Mouse (Mus musculus): Measurements from ENCODE around the gene Nrp2.

Gene Nrp2

GRCm38 (mm10) chr1:62782573-62782972 is 79.5 kb downstream of the Nrp2 start:
- no peak for DNase-seq (ENCODE audit: low read depth, low spot score)

DNA sequence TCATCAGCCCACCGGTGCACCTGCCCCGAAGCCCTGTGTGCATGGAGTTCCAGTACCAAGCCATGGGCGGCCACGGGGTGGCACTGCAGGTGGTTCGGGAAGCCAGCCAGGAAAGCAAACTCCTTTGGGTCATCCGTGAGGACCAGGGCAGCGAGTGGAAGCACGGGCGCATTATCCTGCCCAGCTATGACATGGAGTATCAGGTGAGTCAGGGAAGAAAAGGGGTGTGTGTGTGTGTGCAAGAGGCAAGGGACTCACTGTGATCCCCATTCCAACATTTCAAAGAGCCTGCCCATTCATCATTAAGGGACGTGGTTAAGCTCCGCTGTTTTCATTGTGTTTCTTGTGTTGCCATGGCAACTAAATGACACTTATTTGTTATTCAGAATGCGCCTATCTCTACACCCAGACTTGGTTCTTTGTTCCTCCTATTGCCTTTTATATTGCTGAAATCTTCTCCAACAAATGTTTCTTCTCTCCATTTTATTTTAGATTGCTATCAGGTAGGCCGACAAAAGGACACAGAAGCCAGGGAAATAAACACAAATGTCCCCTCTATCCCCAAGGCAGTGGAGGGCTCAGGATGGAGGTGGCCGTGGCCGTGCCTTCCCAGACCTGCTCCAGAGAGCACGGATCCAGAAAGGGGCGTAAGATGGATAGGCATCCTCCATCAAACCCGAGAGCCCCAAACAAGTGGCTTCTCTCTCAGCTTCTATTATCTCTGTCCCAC is 80.4 kb downstream of the Nrp2 start:
- no peak for DNase-seq (ENCODE audit: low read depth, low spot score)

- DNase-seq (ENCODE audit: low read depth, low spot score) = no peak
Observed at GRCm38 (mm10) chr1:62784084-62784392, 81.0 kb downstream of the Nrp2 start.

GRCm38 (mm10) chr1:62786255-62786654 is 83.2 kb downstream of the Nrp2 start:
- DNase-seq (ENCODE audit: low read depth, low spot score) = peak; percentile 43

DNA sequence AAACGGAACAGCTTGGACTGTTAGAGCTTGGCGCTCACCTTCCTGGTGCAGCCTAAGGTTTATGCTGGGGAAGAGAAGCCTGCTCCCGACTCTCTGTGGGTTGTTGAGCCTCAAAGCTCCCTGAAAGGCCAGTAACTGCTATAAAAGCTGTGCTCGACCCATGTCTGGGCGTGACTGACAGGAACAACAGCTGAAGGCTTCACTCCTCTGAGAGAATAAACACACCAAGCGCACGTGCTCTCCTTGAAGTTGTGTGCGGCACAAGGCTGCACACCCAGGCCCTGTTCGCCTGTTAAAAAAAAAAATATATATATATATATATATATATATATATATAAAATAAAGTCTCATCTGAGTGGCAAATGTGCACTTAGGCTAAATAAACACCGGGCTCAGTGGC is 84.5 kb downstream of the Nrp2 start:
- no peak for DNase-seq (ENCODE audit: low read depth, low spot score)

GRCm38 (mm10) chr1:62794223-62794895 is 91.3 kb downstream of the Nrp2 start:
- no peak for DNase-seq (ENCODE audit: low read depth, low spot score)

DNA sequence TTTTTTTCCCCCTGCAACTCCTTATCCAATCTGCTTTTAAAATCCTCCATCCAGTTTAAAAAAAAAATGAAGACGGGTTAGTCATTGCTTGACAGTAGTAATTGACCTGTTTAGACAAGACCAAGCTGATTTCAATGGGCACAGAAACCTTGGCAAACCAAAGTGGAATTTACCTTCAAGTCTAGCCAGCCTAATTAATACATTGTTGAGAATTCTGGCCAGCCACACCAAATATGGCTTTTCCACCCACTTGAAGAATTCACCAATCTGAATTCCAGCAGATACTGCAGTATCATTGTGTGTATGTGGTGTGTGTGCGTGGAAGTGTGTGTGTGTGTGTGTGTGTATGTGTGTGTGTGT is 91.8 kb downstream of the Nrp2 start:
- DNase-seq (ENCODE audit: low read depth, low spot score) = no peak

DNA sequence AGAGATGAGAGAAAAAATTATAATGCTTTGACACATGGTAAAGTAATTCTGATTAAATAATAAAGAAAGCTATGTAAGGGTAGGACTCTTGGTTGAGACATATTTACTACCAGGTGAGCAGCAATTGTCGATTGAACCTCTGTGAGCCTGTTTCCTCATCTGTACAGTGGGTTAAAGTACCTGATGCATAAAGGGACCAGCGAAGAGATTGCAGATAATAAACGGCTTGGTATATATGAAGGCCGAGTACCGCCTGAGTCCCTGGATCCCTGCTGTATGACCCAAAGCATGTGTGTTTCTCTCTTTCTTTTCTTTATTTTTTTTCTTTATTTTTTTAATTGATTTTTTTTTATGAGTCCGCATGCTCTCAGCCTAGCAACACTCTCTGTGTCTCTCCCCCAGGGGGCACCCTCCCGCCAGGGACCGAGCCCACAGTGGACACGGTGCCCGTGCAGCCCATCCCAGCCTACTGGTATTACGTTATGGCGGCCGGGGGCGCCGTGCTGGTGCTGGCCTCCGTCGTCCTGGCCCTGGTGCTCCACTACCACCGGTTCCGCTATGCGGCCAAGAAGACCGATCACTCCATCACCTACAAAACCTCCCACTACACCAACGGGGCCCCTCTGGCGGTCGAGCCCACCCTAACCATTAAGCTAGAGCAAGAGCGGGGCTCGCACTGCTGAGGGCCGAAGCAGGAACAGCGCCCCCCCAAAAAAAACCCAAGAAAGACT is 92.4 kb downstream of the Nrp2 start:
- DNase-seq (ENCODE audit: low read depth, low spot score) = no peak

GRCm38 (mm10) chr1:62796038-62796647 is 93.1 kb downstream of the Nrp2 start:
- no peak for DNase-seq (ENCODE audit: low read depth, low spot score)

DNA sequence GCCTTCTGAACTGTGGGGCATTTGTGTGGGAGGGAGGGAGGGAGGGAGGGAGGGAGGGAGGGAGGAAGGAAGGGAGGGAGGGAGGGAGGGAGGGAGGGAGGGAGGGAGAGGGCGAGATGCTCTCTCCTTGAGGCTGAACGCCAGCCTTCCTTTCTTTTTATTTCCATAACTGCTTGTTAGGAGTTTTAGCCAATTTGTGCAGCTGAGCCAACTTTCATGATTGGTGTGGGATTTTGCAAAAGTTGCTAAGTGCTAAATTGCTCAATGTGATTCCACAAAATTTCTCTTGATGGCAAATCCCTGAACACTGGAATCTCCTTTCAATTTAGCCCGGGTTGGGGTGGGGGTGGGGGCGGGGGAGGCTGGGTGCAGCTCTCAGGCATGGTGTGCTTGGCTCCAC is 96.3 kb downstream of the Nrp2 start:
- DNase-seq (ENCODE audit: low read depth, low spot score) = no peak

GRCm38 (mm10) chr1:62800351-62800750 is 97.3 kb downstream of the Nrp2 start:
- no peak for DNase-seq (ENCODE audit: low read depth, low spot score)

DNA sequence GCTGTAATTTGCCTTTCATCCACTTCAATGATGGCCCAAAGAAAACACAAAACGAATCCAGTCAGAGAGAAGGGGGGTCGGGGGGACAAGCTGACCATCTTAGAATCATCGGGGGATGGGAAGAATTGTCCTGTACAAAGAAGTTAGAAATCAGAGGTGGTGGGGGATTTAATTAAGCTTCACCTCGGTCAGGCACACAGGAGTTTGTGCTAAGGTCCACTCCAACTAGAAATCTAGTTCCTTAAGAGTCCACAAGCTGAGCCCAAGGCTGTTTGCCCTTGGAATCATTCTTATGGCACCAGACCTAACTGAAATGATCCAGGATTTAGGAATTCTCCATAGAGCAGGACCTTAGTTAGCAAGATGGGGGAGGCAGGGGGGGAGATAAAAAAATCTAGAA is 98.3 kb downstream of the Nrp2 start:
- no peak for DNase-seq (ENCODE audit: low read depth, low spot score)

DNA sequence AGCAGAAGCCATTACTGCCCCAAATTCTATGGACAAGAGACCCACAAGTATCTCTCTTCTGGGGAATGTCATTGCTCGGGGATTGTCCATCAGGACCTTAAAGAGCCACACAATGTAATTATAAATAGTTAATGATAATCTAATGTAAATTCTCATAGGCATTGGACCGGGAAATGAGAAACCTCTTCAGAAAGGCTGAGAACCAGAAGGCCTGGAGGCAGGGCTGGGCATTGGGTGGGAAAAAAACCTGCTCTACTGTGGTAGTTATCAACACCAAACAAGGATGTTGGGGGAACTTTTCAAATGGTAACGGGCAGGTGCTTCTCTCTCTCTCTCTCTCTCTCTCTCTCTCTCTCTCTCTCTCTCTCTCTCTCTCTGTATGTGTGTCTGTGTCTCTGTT is 98.8 kb downstream of the Nrp2 start:
- DNase-seq (ENCODE audit: low read depth, low spot score) = no peak

GRCm38 (mm10) chr1:62803544-62803943 is 100.5 kb downstream of the Nrp2 start:
- DNase-seq (ENCODE audit: low read depth, low spot score) = no peak

DNA sequence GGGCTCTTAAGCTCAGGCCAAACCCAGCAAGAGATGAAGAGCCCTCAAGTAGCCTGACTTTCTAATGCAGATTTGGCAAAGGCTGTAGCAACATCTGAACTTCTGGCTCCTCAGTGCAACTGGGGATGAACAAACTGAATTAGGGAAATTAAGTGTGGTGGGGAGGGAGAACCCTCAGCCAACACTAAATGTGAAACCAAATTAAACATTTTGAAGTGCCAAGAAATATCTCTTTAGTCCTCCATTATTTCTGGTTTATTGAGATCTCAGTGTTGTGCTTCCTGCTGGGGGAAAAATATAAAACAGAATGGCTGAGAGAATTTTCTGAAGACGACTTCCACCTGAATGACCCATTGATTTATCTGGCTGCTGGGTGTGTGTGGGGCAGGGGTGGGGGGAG is 102.9 kb downstream of the Nrp2 start:
- DNase-seq (ENCODE audit: low read depth, low spot score) = no peak

GRCm38 (mm10) chr1:62808395-62808794 is 105.3 kb downstream of the Nrp2 start:
- DNase-seq (ENCODE audit: low read depth, low spot score) = no peak

DNA sequence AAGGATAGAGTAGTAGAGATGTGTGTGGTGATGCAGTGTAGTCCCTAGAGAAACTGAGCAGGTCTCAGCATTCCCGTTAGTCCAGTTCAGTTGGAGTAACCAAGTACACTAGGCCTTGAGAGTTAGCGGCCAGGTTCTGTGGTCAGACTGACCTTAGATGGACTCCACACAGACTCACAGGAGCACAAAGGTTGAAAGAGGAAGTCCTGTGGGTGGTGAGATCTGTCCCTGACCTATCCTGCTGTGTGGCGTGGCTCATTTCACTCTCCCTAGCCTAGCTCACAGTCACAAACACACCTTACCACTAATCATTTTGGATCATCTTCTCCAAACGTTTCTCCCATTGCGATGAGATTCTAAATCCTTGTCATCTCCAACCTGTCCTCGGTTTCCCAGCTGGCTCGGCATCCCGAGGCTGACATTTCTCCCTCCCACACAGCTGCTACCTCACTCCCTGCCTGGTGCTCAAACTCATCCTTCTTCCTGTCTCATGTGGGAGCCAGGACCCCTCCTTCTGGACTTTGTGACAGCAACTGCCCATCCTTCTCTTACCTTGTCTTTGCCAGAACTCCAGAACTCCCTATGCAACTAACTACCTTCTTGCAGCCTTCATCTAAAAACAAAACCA is 106.6 kb downstream of the Nrp2 start:
- no peak for DNase-seq (ENCODE audit: low read depth, low spot score)

- no peak for DNase-seq (ENCODE audit: low read depth, low spot score)
Observed at GRCm38 (mm10) chr1:62811141-62811540, 108.1 kb downstream of the Nrp2 start.

DNA sequence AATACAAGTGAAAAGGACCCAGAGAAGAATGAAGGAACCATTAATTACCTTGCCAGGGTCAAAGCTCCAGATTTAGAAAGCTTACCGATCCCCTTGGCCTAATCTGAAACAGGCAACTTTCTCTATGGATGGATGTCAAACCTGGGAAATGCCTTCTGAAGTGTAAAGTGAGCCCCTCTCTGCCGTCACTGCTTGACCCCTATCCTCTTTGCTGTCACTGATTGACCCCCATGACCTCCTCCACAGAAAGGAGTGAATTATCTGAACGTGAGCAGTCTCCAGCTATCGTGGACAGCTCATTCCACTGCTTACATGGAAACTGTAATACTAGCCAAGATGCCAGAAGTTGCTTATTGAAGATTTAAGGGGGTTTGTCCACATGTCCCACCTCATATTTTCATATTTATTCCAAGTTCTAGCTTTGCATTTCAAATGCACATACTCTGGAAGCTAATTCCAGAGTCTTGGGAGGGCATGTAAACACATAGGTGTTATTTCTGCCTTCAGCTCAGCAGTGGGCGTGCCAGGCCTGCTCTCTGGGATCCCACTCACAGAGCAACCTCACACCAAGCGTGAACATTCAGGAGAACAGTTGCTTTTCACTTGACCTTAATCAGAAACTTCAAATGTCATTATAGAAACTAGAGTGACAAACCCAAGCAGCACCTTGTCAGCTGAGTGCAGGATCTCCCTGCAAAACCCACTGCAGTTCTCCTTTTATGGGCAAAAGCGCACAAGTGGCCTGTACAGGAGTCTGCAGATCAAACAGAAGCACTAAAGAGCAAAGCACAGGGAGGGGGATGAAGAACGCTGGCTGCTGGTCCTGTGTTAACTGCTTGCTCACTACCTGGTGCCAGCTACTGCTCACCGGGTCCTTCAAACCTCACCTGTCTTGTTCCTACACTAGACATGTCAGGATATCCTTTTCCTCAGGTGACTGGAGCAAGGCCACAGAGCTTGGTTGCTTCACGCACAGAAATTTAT is 109.9 kb downstream of the Nrp2 start:
- no peak for DNase-seq (ENCODE audit: low read depth, low spot score)

DNA sequence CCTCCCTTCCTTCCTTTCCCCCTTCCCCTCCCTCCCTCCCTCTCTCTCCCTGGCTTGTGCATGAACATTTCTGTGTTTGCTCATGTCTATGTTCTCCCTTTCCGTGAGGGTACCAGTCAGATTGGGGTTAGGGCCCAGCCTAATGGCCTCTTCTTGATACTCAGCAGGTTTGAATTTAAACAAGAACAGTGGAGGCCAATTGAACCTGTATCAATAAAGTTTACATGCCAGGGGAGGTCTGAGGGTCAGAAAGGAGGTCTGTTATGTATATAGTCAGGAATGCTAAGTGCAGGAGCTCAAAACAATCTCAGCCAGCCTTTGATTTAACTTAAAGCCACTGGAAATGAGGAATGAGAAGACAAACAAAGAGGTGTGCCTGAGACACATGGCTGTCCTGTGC is 110.9 kb downstream of the Nrp2 start:
- no peak for DNase-seq (ENCODE audit: low read depth, low spot score)

- DNase-seq (ENCODE audit: low read depth, low spot score) = no peak
Observed at GRCm38 (mm10) chr1:62817566-62817965, 114.5 kb downstream of the Nrp2 start.
